Mouse (Mus musculus) embryo, embryonic 11.5 days (tissue): Measurements from ENCODE around the gene Ear14.
"Not testable (repeated sequence)": the region's sequence is repeated elsewhere in the genome, so short reads cannot be mapped to it uniquely, and the experiment has no call there.

Experiments used
- DNase-seq: peaks from one replicate; pipeline ENCODE4 v3.0.0-alpha.2; 2012; ENCODE audit warnings: low read depth, low spot score

Ear14 gene

GRCm38 (mm10) chr14:51252206-51252605 is 49.0 kb downstream of the Ear14 start:
- DNase-seq, result not testable (repeated sequence)

- no peak for DNase-seq
Measured at GRCm38 (mm10) chr14:51253569-51253968, 50.4 kb downstream of the Ear14 start.
